Mouse (Mus musculus): ENCODE measurements around the gene Rftn1. TPM values are rescaled to one million over a fixed set of nuclear protein-coding genes. Genes with fewer than 3 reads are reported as not detected.
"Not testable (repeated sequence)": the region's sequence is repeated elsewhere in the genome, so short reads cannot be mapped to it uniquely, and the experiment has no call there.

Rftn1 gene
- polyA plus RNA-seq, 1 experiment, result 67.4 TPM

DNA sequence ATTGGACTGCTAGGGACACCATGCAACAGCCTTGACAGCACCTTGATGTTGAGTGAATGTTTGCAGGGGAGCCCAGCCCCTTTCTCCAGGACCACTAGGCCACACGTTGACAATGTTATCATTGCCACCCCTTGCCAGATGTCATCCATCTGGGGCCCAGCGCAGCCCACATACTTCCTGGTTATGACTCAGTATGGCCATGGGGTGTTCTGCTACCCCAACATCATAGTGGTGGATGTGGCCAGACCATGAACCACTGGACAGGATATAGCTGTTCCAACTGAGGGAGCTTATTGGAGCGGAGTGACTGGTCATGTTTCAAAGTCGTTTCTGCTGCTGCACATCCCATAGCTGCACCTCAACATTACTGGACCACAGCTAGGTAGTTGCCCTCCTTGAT lies 22.6 kb upstream of the Rftn1 start:
- TF ChIP-seq CTCF (IDR thresholded peaks at IDR 0.05; ENCODE audit: extremely low read depth, insufficient read depth, insufficient read length, insufficient replicate concordance), result no peak
- TF ChIP-seq POLR2A (IDR thresholded peaks at IDR 0.05; ENCODE audit: low read depth, low read length), result no peak
- no peak overlapping the region for H3K27ac ChIP-seq (ENCODE audit: insufficient read depth, low read length)
- 63% methylated on average over 4 of the region's 4 CpGs for WGBS
- H3K4me1 ChIP-seq (ENCODE audit: control insufficient read depth, insufficient read depth, insufficient read length), result no peaks in the 10 kb centered on the region
- no peaks in the 10 kb centered on the region for H3K27me3 ChIP-seq (ENCODE audit: control insufficient read depth, insufficient read depth, low read length)
- no peak overlapping the region for H3K4me3 ChIP-seq (ENCODE audit: extremely low read depth, insufficient read depth, insufficient read length)
- DNase-seq (ENCODE audit: low read depth in 1 of 2, low spot score in 2 of 2), result no peak
- no peaks in the 10 kb centered on the region for H3K36me3 ChIP-seq (ENCODE audit: control insufficient read depth, insufficient read depth, low read length)

DNA sequence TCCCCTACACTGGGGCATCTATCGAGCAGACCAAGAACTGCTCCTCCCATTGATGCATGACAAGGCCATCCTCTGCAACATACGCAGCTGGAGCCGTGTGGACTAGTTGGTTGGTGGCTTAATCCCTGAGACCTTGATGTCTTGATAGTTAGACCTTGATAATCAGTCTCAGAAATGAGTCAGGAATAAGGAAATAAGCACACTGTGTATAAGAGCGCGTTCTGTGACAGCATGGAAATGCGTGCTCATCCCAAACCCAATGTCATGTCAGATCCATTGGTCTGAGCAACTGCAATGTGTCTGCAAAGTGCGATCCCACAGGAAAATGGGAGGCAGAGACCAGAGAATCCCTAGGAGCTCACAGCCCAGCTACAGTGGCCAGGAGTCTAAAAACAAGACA lies 21.3 kb upstream of the Rftn1 start:
- no peaks in the 10 kb centered on the region for H3K36me3 ChIP-seq (ENCODE audit: control insufficient read depth, insufficient read depth, low read length)
- no peaks in the 10 kb centered on the region for H3K4me1 ChIP-seq (ENCODE audit: control insufficient read depth, insufficient read depth, insufficient read length)
- WGBS, result 92% methylated on average over 7 of the region's 7 CpGs
- no peak overlapping the region for H3K27ac ChIP-seq (ENCODE audit: insufficient read depth, low read length)
- TF ChIP-seq CTCF (IDR thresholded peaks at IDR 0.05; ENCODE audit: extremely low read depth, insufficient read depth, insufficient read length, insufficient replicate concordance) (no peak), POLR2A (IDR thresholded peaks at IDR 0.05; ENCODE audit: low read depth, low read length) (no peak)
- DNase-seq (ENCODE audit: low read depth in 1 of 2, low spot score in 2 of 2), result no peak
- no peaks in the 10 kb centered on the region for H3K27me3 ChIP-seq (ENCODE audit: control insufficient read depth, insufficient read depth, low read length)
- no peak overlapping the region for H3K4me3 ChIP-seq (ENCODE audit: extremely low read depth, insufficient read depth, insufficient read length)

DNA sequence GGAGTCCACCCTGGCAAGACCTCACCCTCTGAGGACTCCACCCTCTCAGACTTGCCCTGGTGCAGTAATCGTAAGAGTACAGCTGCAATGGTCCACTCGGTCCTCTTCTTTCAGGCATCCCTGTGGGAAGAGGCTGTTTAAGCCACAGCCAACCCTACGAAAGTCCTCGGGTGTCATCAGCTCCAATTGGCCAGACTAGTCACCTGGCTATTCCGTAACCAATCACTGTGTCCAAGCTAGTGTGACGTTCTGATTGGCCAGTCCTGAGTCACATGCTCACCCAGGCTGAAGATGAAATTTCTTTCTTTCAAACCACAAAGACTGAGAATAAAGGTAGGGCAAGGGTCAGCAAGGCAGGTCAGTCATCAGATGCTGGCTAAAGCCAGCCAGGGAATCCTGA lies 19.4 kb upstream of the Rftn1 start:
- no peaks in the 10 kb centered on the region for H3K36me3 ChIP-seq (ENCODE audit: control insufficient read depth, insufficient read depth, low read length)
- H3K4me3 ChIP-seq (ENCODE audit: extremely low read depth, insufficient read depth, insufficient read length), result no peak overlapping the region
- no peaks in the 10 kb centered on the region; the same call in 1 of the 2 replicates for H3K4me1 ChIP-seq (ENCODE audit: control insufficient read depth, insufficient read depth, insufficient read length)
- DNase-seq (ENCODE audit: low read depth in 1 of 2, low spot score in 2 of 2), result no peak
- no peaks in the 10 kb centered on the region for H3K27me3 ChIP-seq (ENCODE audit: control insufficient read depth, insufficient read depth, low read length)
- TF ChIP-seq CTCF (IDR thresholded peaks at IDR 0.05; ENCODE audit: extremely low read depth, insufficient read depth, insufficient read length, insufficient replicate concordance) (no peak), POLR2A (IDR thresholded peaks at IDR 0.05; ENCODE audit: low read depth, low read length) (no peak)
- 91% methylated on average over 6 of the region's 6 CpGs for WGBS
- no peak overlapping the region for H3K27ac ChIP-seq (ENCODE audit: insufficient read depth, low read length)

DNA sequence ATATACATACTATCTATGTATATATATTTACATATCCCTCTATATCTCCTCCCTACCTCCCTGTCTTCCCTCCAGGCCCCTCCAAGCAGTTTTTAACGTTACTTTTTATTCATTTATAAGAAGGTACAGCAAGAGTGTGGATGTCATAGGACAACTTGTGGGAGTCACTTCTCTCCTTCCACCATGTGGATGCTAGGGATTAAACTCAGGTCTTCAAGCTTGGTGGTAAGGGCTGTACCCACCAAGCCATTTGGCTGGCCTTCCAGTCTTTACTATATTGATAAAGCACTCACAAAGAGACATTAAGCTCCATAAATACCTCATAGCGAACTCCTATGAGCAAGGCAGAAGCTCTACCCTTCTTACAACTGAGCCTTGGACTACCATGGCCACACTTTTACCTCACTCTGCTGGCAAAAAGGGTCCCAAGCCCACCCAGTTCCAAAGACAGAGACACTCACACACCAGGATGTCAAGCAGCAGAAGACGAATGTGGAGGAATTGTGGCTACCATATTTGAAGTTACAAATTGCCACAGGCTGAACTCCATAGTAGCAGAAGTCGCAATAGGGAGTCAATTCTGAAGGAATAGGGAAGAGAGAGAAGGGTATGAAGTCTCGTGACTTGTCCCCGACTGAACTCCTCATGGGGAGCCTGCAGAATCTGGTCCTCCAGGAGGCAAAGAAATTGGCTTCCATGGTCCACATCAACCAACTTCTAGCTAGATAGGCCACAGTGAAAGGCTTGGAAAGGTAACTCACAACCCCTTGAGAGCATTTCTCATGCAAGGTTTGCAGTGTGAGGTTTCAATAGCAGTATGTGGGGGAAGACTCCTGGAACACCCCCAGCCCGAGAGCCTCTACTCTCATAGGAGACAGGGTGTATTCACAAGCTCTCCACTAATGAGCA lies 17.9 kb upstream of the Rftn1 start:
- Histone ChIP-seq H3K27ac (ENCODE audit: insufficient read depth, low read length) (no peak overlapping the region), H3K4me3 (ENCODE audit: extremely low read depth, insufficient read depth, insufficient read length) (no peak overlapping the region), H3K4me1 (ENCODE audit: control insufficient read depth, insufficient read depth, insufficient read length) (no peaks in the 10 kb centered on the region; the same call in 1 of the 2 replicates), H3K27me3 (ENCODE audit: control insufficient read depth, insufficient read depth, low read length) (no peaks in the 10 kb centered on the region), H3K36me3 (ENCODE audit: control insufficient read depth, insufficient read depth, low read length) (no peaks in the 10 kb centered on the region)
- WGBS, result 89% methylated on average over 7 of the region's 7 CpGs
- no peak for DNase-seq (ENCODE audit: low read depth in 1 of 2, low spot score in 2 of 2)
- TF ChIP-seq POLR2A (IDR thresholded peaks at IDR 0.05; ENCODE audit: low read depth, low read length) (no peak), CTCF (IDR thresholded peaks at IDR 0.05; ENCODE audit: extremely low read depth, insufficient read depth, insufficient read length, insufficient replicate concordance) (no peak)

DNA sequence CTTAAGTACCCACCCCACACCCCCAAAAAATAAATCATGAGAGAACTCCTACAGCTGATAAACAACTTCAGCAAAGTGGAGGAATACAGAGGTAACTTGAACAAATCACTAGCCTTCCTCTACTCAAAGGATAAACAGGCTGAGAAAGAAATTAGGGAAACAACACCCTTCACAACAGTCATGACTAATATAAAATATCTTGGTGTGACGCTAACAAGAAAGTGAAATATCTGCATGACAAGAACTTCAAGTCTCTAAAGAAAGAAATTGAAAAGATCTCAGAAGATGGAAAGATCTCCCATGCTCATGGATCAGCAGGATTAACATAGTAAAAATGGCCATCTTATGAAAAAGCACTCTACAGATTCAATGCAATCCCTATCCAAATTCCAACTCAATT lies 15.8 kb upstream of the Rftn1 start:
- H3K4me3 ChIP-seq (ENCODE audit: extremely low read depth, insufficient read depth, insufficient read length); H3K27me3 ChIP-seq (ENCODE audit: control insufficient read depth, insufficient read depth, low read length); H3K27ac ChIP-seq (ENCODE audit: insufficient read depth, low read length); DNase-seq (ENCODE audit: low read depth in 1 of 2, low spot score in 2 of 2); H3K4me1 ChIP-seq (ENCODE audit: control insufficient read depth, insufficient read depth, insufficient read length); H3K36me3 ChIP-seq (ENCODE audit: control insufficient read depth, insufficient read depth, low read length): not testable (repeated sequence)
- WGBS, result 91% methylated on average over 1 of the region's 1 CpGs

DNA sequence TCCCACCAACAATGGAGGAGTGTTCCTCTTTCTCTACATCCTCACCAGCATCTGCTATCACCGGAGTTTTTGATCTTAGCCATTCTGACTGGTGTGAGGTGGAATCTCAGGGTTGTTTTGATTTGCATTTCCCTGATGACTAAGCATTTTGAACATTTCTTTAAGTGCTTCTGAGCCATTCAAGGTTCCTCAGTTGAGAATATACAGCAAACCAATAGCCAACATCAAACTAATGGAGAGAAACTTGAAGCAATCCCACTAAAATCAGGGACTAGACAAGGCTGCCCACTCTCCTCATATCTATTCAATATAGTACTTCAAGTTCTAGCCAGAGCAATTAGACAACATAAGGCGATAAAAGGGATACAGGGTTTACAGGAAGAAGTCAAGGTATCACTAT lies 15.4 kb upstream of the Rftn1 start:
- 73% methylated on average over 2 of the region's 2 CpGs for WGBS
- H3K36me3 ChIP-seq (ENCODE audit: control insufficient read depth, insufficient read depth, low read length); DNase-seq (ENCODE audit: low read depth in 1 of 2, low spot score in 2 of 2): not testable (repeated sequence)

DNA sequence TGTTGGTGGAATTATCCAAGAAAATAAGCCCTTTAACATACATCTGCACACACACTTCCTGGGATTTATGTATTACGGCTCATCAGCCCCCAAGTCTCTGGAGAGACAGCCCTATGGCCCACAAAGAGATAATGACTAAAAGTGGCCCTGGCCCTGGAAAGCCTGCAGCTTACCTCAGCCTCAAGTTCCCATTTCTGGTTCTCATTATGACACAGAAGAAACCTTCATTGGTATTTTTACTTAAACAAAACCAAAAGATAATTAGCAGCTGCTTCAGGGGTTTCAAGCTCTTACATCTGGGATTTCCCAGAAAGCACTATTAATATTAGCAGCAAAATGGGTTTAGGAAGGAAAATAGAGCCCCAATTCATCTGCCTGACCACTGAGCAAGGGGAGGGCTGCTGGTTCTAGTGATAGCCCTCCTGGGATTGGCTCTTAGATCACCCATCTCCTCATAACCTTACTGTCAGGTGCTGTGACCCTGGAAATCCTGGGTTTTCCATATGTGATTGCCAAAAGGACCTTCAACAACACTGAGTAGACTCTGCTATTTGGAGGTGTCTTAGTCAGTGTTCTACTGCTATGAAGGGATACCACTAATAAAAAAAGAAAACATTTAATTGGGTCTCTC lies 14.8 kb upstream of the Rftn1 start:
- H3K27me3 ChIP-seq (ENCODE audit: control insufficient read depth, insufficient read depth, low read length), result no peaks in the 10 kb centered on the region
- TF ChIP-seq CTCF (IDR thresholded peaks at IDR 0.05; ENCODE audit: extremely low read depth, insufficient read depth, insufficient read length, insufficient replicate concordance), result no peak
- TF ChIP-seq POLR2A (IDR thresholded peaks at IDR 0.05; ENCODE audit: low read depth, low read length), result no peak
- WGBS, result 48% methylated on average over 1 of the region's 1 CpGs

More for the DNA sequence above, 15.4 kb upstream of the Rftn1 start:
- H3K4me1 ChIP-seq (ENCODE audit: control insufficient read depth, insufficient read depth, insufficient read length); H3K27ac ChIP-seq (ENCODE audit: insufficient read depth, low read length); H3K27me3 ChIP-seq (ENCODE audit: control insufficient read depth, insufficient read depth, low read length); H3K4me3 ChIP-seq (ENCODE audit: extremely low read depth, insufficient read depth, insufficient read length): not testable (repeated sequence)

More for the DNA sequence above, 14.8 kb upstream of the Rftn1 start:
- Histone ChIP-seq H3K4me3 (ENCODE audit: extremely low read depth, insufficient read depth, insufficient read length) (no peak overlapping the region), H3K27ac (ENCODE audit: insufficient read depth, low read length) (peak overlapping the region; percentile 8; the same call in 1 of the 2 replicates), H3K36me3 (ENCODE audit: control insufficient read depth, insufficient read depth, low read length) (no peaks in the 10 kb centered on the region), H3K4me1 (ENCODE audit: control insufficient read depth, insufficient read depth, insufficient read length) (no peaks in the 10 kb centered on the region; the same call in 1 of the 2 replicates)
- DNase-seq (ENCODE audit: low read depth in 1 of 2, low spot score in 2 of 2), result no peak

Measured in spleen, adult 2 months (tissue).